Mouse (Mus musculus): ENCODE measurements at regions not wholly inside any gene's neighbourhood (a gene's known extent, or its start where the extent isn't known, plus 50 kb on each side); places are given as distances from the start of the nearest gene placed in this dataset.
A peak's percentile ranks its signal among the peaks of the same experiment; 100 is the strongest.

- H3K27ac ChIP-seq: no peak overlapping the region
- peak; percentile 53 to 65 for DNase-seq (ENCODE audit: extremely low spot score in 1 of 2, low spot score in 2 of 2)
- intact Hi-C loops (cut with DNase I): loop anchor here (2.0 kb wide), 1 partner anchor 366 kb away; no protein-coding TSS in a partner anchor
- H3K4me3 ChIP-seq: no peak overlapping the region
- TF ChIP-seq CTCF (IDR thresholded peaks at IDR 0.05): peak; percentile 85
These were observed 56.4 kb downstream of the Bod1 start for GRCm38 (mm10) chr11:31615107-31615811.

- Histone ChIP-seq H3K27ac (no peak overlapping the region), H3K4me3 (no peak overlapping the region)
- TF ChIP-seq CTCF (IDR thresholded peaks at IDR 0.05): no peak
- intact Hi-C loops (cut with DNase I): loop anchor here (2.0 kb wide), 1 partner anchor 366 kb away; no protein-coding TSS in a partner anchor
- DNase-seq (ENCODE audit: extremely low spot score in 1 of 2, low spot score in 2 of 2): no peak
These were observed 57.3 kb downstream of the Bod1 start for GRCm38 (mm10) chr11:31614394-31614713.

- intact Hi-C loops (cut with DNase I): loop anchor here (2.0 kb wide), 1 partner anchor 365 kb away; no protein-coding TSS in a partner anchor
- no peak overlapping the region for H3K27ac ChIP-seq
- no peak overlapping the region for H3K4me3 ChIP-seq
- no peak for DNase-seq (ENCODE audit: extremely low spot score in 1 of 2, low spot score in 2 of 2)
- no peak for TF ChIP-seq CTCF (IDR thresholded peaks at IDR 0.05)
These were observed 57.8 kb downstream of the Bod1 start for GRCm38 (mm10) chr11:31613688-31614393.

- TF ChIP-seq CTCF (IDR thresholded peaks at IDR 0.05): no peak
- Histone ChIP-seq H3K27ac (no peak overlapping the region), H3K4me3 (no peak overlapping the region)
- DNase-seq (ENCODE audit: extremely low spot score in 1 of 2, low spot score in 2 of 2): no peak
- intact Hi-C loops (cut with DNase I): loop anchor here (5.0 kb wide), 1 partner anchor 236 kb away; the partner anchor contains the start of gene Stc2
These were observed 63.2 kb downstream of the Bod1 start for GRCm38 (mm10) chr11:31608458-31608857.

- Histone ChIP-seq H3K4me3 (no peak overlapping the region), H3K27ac (no peak overlapping the region)
- intact Hi-C loops (cut with DNase I): no loop called here
- no peak for TF ChIP-seq CTCF (IDR thresholded peaks at IDR 0.05)
- no peak for DNase-seq (ENCODE audit: extremely low spot score in 1 of 2, low spot score in 2 of 2)
These were observed 70.2 kb downstream of the Bod1 start for GRCm38 (mm10) chr11:31601499-31601898.

- Histone ChIP-seq H3K27ac (no peak overlapping the region), H3K4me3 (no peak overlapping the region)
- intact Hi-C loops (cut with DNase I): no loop called here
- no peak for TF ChIP-seq CTCF (IDR thresholded peaks at IDR 0.05)
- no peak for DNase-seq (ENCODE audit: extremely low spot score in 1 of 2, low spot score in 2 of 2)
These were observed 78.1 kb downstream of the Bod1 start for GRCm38 (mm10) chr11:31593604-31594003.

GRCm38 (mm10) chr11:31592061-31592460, 79.6 kb downstream of the Bod1 start:
- intact Hi-C loops (cut with DNase I): no loop called here
- no peak overlapping the region for H3K27ac ChIP-seq
- no peak for TF ChIP-seq CTCF (IDR thresholded peaks at IDR 0.05)
- H3K4me3 ChIP-seq: no peak overlapping the region
- no peak for DNase-seq (ENCODE audit: extremely low spot score in 1 of 2, low spot score in 2 of 2)

GRCm38 (mm10) chr11:31591037-31591554, 80.6 kb downstream of the Bod1 start:
- DNase-seq (ENCODE audit: extremely low spot score in 1 of 2, low spot score in 2 of 2): no peak
- Histone ChIP-seq H3K4me3 (no peak overlapping the region), H3K27ac (no peak overlapping the region)
- no peak for TF ChIP-seq CTCF (IDR thresholded peaks at IDR 0.05)
- intact Hi-C loops (cut with DNase I): no loop called here

- intact Hi-C loops (cut with DNase I): no loop called here
- TF ChIP-seq CTCF (IDR thresholded peaks at IDR 0.05): no peak
- DNase-seq (ENCODE audit: extremely low spot score in 1 of 2, low spot score in 2 of 2): no peak
- no peak overlapping the region for H3K4me3 ChIP-seq
- H3K27ac ChIP-seq: no peak overlapping the region
These were observed 96.7 kb downstream of the Bod1 start for GRCm38 (mm10) chr11:31574941-31575340.

- no peak for TF ChIP-seq CTCF (IDR thresholded peaks at IDR 0.05)
- intact Hi-C loops (cut with DNase I): no loop called here
These were observed 106.8 kb downstream of the Bod1 start for GRCm38 (mm10) chr11:31564742-31565510.

GRCm38 (mm10) chr11:31563826-31564741, 107.6 kb downstream of the Bod1 start:
- no peak for TF ChIP-seq CTCF (IDR thresholded peaks at IDR 0.05)
- intact Hi-C loops (cut with DNase I): no loop called here
- H3K4me3 ChIP-seq: no peak overlapping the region
- DNase-seq (ENCODE audit: extremely low spot score in 1 of 2, low spot score in 2 of 2): no peak
- H3K27ac ChIP-seq: no peak overlapping the region

More at GRCm38 (mm10) chr11:31564742-31565510, 106.8 kb downstream of the Bod1 start:
- no peak for DNase-seq (ENCODE audit: extremely low spot score in 1 of 2, low spot score in 2 of 2)
- Histone ChIP-seq H3K4me3 (no peak overlapping the region), H3K27ac (no peak overlapping the region)

All from left cerebral cortex, adult 2 months (tissue).